Comparison of ENCODE assay signal across 24 mouse cellular contexts in the genomic region with DNA sequence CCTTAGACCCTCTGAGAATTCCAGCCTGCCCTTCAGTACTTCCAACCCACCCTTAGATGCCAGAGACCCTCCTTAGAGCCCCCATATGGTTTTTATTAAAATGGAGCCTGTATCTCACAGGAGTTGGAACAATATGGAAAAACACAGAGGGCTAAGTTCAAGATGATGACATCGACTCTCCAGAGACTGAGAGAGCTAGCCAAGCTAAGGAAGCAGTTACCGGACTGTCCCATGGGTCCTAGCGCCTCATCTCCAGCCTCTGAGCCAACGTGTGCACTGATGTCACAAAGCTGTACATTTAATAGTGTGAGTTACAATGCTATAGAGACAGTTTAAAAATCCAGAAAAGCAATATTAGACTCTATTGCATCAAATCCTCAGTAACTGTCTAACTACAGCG. TPM values are rescaled to one million over a fixed set of nuclear protein-coding genes. Genes with fewer than 3 reads are reported as not detected.
A peak's percentile ranks its signal among the peaks of the same experiment; 100 is the strongest.
DNase-seq lines count a peak whose midpoint lies in the region; ATAC-seq and TF ChIP-seq lines count a peak whose summit lies in the region.
"Had no signal": no experiment of that assay in that cellular context is flagged by ENCODE, and none has a peak within 500 bp of the region (broad histone marks: within the 10 kb centered on the region; RNA-seq: fewer than 3 reads in every experiment).

No protein-coding gene starts in this region.

- no peak for TF ChIP-seq POLR2A in limb, embryonic 14.5 days (IDR thresholded peaks at IDR 0.05; ENCODE audit: borderline replicate concordance, extremely low read depth, insufficient read depth, insufficient read length)
- no peak for TF ChIP-seq POLR2A in bone marrow macrophage, adult 2 months (IDR thresholded peaks at IDR 0.05; ENCODE audit: borderline replicate concordance, low read depth, low read length)

- H3K4me2 ChIP-seq in limb, embryonic 14.5 days (replicated peaks; ENCODE audit: low read depth, low read length, severe bottlenecking): no peak overlapping the region
- no peak overlapping the region for H3K4me2 ChIP-seq in midbrain, embryonic 11.5 days
- H3K4me2 ChIP-seq in midbrain, embryonic 15.5 days: no peak overlapping the region
- H3K4me2 ChIP-seq: embryonic facial prominence, embryonic 13.5 days; forebrain, embryonic 13.5 days; hindbrain, embryonic 14.5 days; lung, embryonic 15.5 days; midbrain, embryonic 12.5 days had no signal

- peak; percentile 14 for DNase-seq in limb, embryonic 14.5 days (ENCODE audit: low spot score)
- DNase-seq in limb, embryonic 10.5 days (ENCODE audit: low spot score): no peak
- DNase-seq in midbrain, embryonic 11.5 days (ENCODE audit: low spot score, missing footprints): peak; percentile 71
- DNase-seq in c-Kit-positive CD71-positive TER-119-positive erythroid progenitor cells, embryonic 14.5 days (ENCODE audit: low spot score): no peak
- no peak for DNase-seq in gastrocnemius, adult 18-20 months (ENCODE audit: low spot score)
- DNase-seq: adrenal gland, postnatal 36 days; cerebellum, adult 2 months; cerebellum, postnatal 25 days; gastrocnemius, postnatal 10 days; heart, postnatal 4 days; kidney, adult 8-10 months; kidney, postnatal 10 days; liver; thymus, postnatal 14 days had no signal

- H3K9ac ChIP-seq in limb, embryonic 14.5 days (ENCODE audit: low read depth, low read length, severe bottlenecking): no peak overlapping the region
- H3K9ac ChIP-seq in midbrain, embryonic 11.5 days (ENCODE audit: low read length): no peak overlapping the region
- H3K9ac ChIP-seq in midbrain, embryonic 15.5 days: no peak overlapping the region
- H3K9ac ChIP-seq: embryonic facial prominence, embryonic 13.5 days; forebrain, embryonic 13.5 days; hindbrain, embryonic 14.5 days; lung, embryonic 15.5 days; midbrain, embryonic 12.5 days had no signal

- H3K36me3 ChIP-seq in limb, embryonic 14.5 days (ENCODE audit: control insufficient read depth, insufficient read depth, low read length): no peaks in the 10 kb centered on the region
- no peaks in the 10 kb centered on the region for H3K36me3 ChIP-seq in limb, embryonic 10.5 days
- no peaks in the 10 kb centered on the region for H3K36me3 ChIP-seq in midbrain, embryonic 11.5 days (ENCODE audit: control insufficient read depth, insufficient read depth, low read length)
- no peaks in the 10 kb centered on the region for H3K36me3 ChIP-seq in midbrain, embryonic 15.5 days (replicated peaks)
- H3K36me3 ChIP-seq: embryonic facial prominence, embryonic 13.5 days; heart, embryonic 10.5 days; lung, embryonic 15.5 days; midbrain, embryonic 12.5 days had no signal

- no peaks in the 10 kb centered on the region for H3K9me3 ChIP-seq in limb, embryonic 14.5 days (ENCODE audit: control insufficient read depth, low read length)
- no peaks in the 10 kb centered on the region for H3K9me3 ChIP-seq in limb, embryonic 10.5 days (replicated peaks)
- H3K9me3 ChIP-seq in midbrain, embryonic 11.5 days (ENCODE audit: control insufficient read depth, low read length): no peaks in the 10 kb centered on the region
- no peaks in the 10 kb centered on the region for H3K9me3 ChIP-seq in midbrain, embryonic 15.5 days
- H3K9me3 ChIP-seq: embryonic facial prominence, embryonic 13.5 days; forebrain, embryonic 13.5 days; heart, embryonic 10.5 days; lung, embryonic 15.5 days; midbrain, embryonic 12.5 days had no signal

- no peaks in the 10 kb centered on the region for H3K4me1 ChIP-seq in limb, embryonic 14.5 days (ENCODE audit: control insufficient read depth, insufficient read depth, low read length)
- H3K4me1 ChIP-seq in limb, embryonic 10.5 days: peaks cover 16% of the 10 kb centered on the region; the same call in 1 of the 2 replicates
- no peaks in the 10 kb centered on the region for H3K4me1 ChIP-seq in midbrain, embryonic 11.5 days (ENCODE audit: control insufficient read depth, insufficient read depth, low read length)
- no peaks in the 10 kb centered on the region for H3K4me1 ChIP-seq in midbrain, embryonic 15.5 days
- H3K4me1 ChIP-seq in bone marrow macrophage, adult 2 months (ENCODE audit: control insufficient read depth, insufficient read depth, low read length): peaks cover 63% of the 10 kb centered on the region
- H3K4me1 ChIP-seq: forebrain, embryonic 13.5 days; midbrain, embryonic 12.5 days had no signal

- H3K4me3 ChIP-seq in limb, embryonic 14.5 days (replicated peaks; ENCODE audit: low read length): no peak overlapping the region
- no peak overlapping the region for H3K4me3 ChIP-seq in limb, embryonic 10.5 days
- H3K4me3 ChIP-seq in midbrain, embryonic 11.5 days (ENCODE audit: low read depth, low read length): no peak overlapping the region
- H3K4me3 ChIP-seq in midbrain, embryonic 15.5 days: no peak overlapping the region
- no peak overlapping the region for H3K4me3 ChIP-seq in bone marrow macrophage, adult 2 months (ENCODE audit: insufficient read depth, low read length)
- H3K4me3 ChIP-seq: embryonic facial prominence, embryonic 13.5 days; forebrain, embryonic 13.5 days; heart, embryonic 10.5 days; left cerebral cortex, adult 2 months; lung, embryonic 15.5 days; midbrain, embryonic 12.5 days had no signal

- no peak for TF ChIP-seq CTCF in bone marrow macrophage, adult 2 months (IDR thresholded peaks at IDR 0.05; ENCODE audit: low read depth, low read length)

- H3K27ac ChIP-seq in limb, embryonic 14.5 days (replicated peaks; ENCODE audit: low read depth, low read length): no peak overlapping the region
- H3K27ac ChIP-seq in limb, embryonic 10.5 days: no peak overlapping the region
- H3K27ac ChIP-seq in midbrain, embryonic 11.5 days (ENCODE audit: low read depth, low read length): no peak overlapping the region
- no peak overlapping the region for H3K27ac ChIP-seq in midbrain, embryonic 15.5 days
- peak overlapping the region; percentile 80 for H3K27ac ChIP-seq in bone marrow macrophage, adult 2 months (ENCODE audit: insufficient read depth, low read depth, low read length)
- H3K27ac ChIP-seq: embryonic facial prominence, embryonic 13.5 days; forebrain, embryonic 13.5 days; heart, embryonic 10.5 days; hindbrain, embryonic 14.5 days; left cerebral cortex, adult 2 months; lung, embryonic 15.5 days; midbrain, embryonic 12.5 days had no signal

- 0 out of 2 replicates have a peak, but pooled peaks have one; percentile 23 for ATAC-seq in limb, embryonic 14.5 days (ENCODE audit: low FRiP score, low read depth)
- ATAC-seq in midbrain, embryonic 11.5 days (ENCODE audit: low FRiP score): no peak
- ATAC-seq in midbrain, embryonic 15.5 days (replicated peaks): no peak
- ATAC-seq: forebrain, embryonic 13.5 days; inflammation-experienced regulatory T-cells, adult 6 months had no signal

- H3K27me3 ChIP-seq in limb, embryonic 14.5 days (ENCODE audit: control insufficient read depth, insufficient read depth, low read length): no peaks in the 10 kb centered on the region
- no peaks in the 10 kb centered on the region for H3K27me3 ChIP-seq in limb, embryonic 10.5 days (ENCODE audit: low read depth, poor library complexity, severe bottlenecking)
- H3K27me3 ChIP-seq in midbrain, embryonic 11.5 days (ENCODE audit: control insufficient read depth, insufficient read depth, low read length): no peaks in the 10 kb centered on the region
- H3K27me3 ChIP-seq in midbrain, embryonic 15.5 days (replicated peaks): no peaks in the 10 kb centered on the region
- H3K27me3 ChIP-seq: embryonic facial prominence, embryonic 13.5 days; forebrain, embryonic 13.5 days; lung, embryonic 15.5 days had no signal

- WGBS in limb, embryonic 14.5 days: 51% methylated on average over 5 of the region's 5 CpGs
- WGBS in limb, embryonic 10.5 days: 73% methylated on average over 5 of the region's 5 CpGs
- WGBS in midbrain, embryonic 11.5 days: 75% methylated on average over 5 of the region's 5 CpGs
- 83% methylated on average over 5 of the region's 5 CpGs for WGBS in midbrain, embryonic 15.5 days

RNA-seq across cellular contexts. Expression of a gene that starts 11.1 kb away (rescaled TPM):
- 25.3 and 29.6 TPM in 2 replicates for polyA plus RNA-seq in limb, embryonic 14.5 days (2012; rRNA removed)
- 48.0 and 52.6 TPM in 2 replicates for polyA plus RNA-seq in limb, embryonic 14.5 days (2014; fragmentation: Nextera tagmentation; extraction: Ambion mirVana)
- polyA plus RNA-seq in limb, embryonic 10.5 days (2016; fragmentation: Nextera tagmentation; extraction: Ambion mirVana): 29.5 and 37.4 TPM in 2 replicates
- polyA plus RNA-seq in midbrain, embryonic 11.5 days (2014; fragmentation: Nextera tagmentation; extraction: Ambion mirVana): 39.9 and 44.5 TPM in 2 replicates
- polyA plus RNA-seq in midbrain, embryonic 15.5 days (2015; fragmentation: Nextera tagmentation; extraction: Ambion mirVana): 47.1 and 50.2 TPM in 2 replicates
- polyA plus RNA-seq in bone marrow macrophage, adult 2 months (2012; ENCODE audit: insufficient read depth, insufficient read length, missing spikeins): 8.5 and 13.2 TPM in 2 replicates
- total RNA-seq in gastrocnemius, adult 18-20 months (2021): 1 to 10 TPM; 4.2 to 4.9 TPM

RNA-seq across cellular contexts. Expression of a gene that starts 53.9 kb away (rescaled TPM):
- 99.5 and 114 TPM in 2 replicates for polyA plus RNA-seq in limb, embryonic 14.5 days (2012; rRNA removed)
- polyA plus RNA-seq in limb, embryonic 14.5 days (2014; fragmentation: Nextera tagmentation; extraction: Ambion mirVana): 40.5 and 43.4 TPM in 2 replicates
- polyA plus RNA-seq in limb, embryonic 10.5 days (2016; fragmentation: Nextera tagmentation; extraction: Ambion mirVana): 17.3 and 20.4 TPM in 2 replicates
- polyA plus RNA-seq in midbrain, embryonic 11.5 days (2014; fragmentation: Nextera tagmentation; extraction: Ambion mirVana): 35.0 and 38.8 TPM in 2 replicates
- polyA plus RNA-seq in midbrain, embryonic 15.5 days (2015; fragmentation: Nextera tagmentation; extraction: Ambion mirVana): 33.0 and 35.9 TPM in 2 replicates
- 1,486 and 1,613 TPM in 2 replicates for polyA plus RNA-seq in bone marrow macrophage, adult 2 months (2012; ENCODE audit: insufficient read depth, insufficient read length, missing spikeins)
- 100 to 1,000 TPM; 103 to 119 TPM for total RNA-seq in gastrocnemius, adult 18-20 months (2021)

Comparison
In these comparisons a context has a peak if more than half of its experiments do, and no peak if none do; other contexts are left out.
1. DNase-seq: peak in limb, embryonic 14.5 days (single experiment) and midbrain, embryonic 11.5 days (single experiment); none in limb, embryonic 10.5 days (single experiment), c-Kit-positive CD71-positive TER-119-positive erythroid progenitor cells, embryonic 14.5 days (single experiment) and gastrocnemius, adult 18-20 months (single experiment).
2. RNA of a gene that starts 53.9 kb away (polyA plus RNA-seq): 1,486 to 1,613 TPM in bone marrow macrophage, adult 2 months; 40.5 to 114 TPM in limb, embryonic 14.5 days, 35.0 to 38.8 TPM in midbrain, embryonic 11.5 days, 33.0 to 35.9 TPM in midbrain, embryonic 15.5 days and 17.3 to 20.4 TPM in limb, embryonic 10.5 days; every median in the first group is over 10 times any median in the second.